Mouse (Mus musculus) embryonic fibroblast, embryonic 13.5 days (primary cell): ENCODE measurements around the gene Dcaf17.

Experiments
- CTCF ChIP-seq: IDR thresholded peaks from 2 replicates; pipeline ENCODE4 v1.5.1; 2011; ENCODE audit warnings: mild to moderate bottlenecking, control low read depth, low read length, moderate library complexity, borderline replicate concordance; ENCODE audit not compliant: insufficient read depth
- POLR2A ChIP-seq: IDR thresholded peaks from 2 replicates; pipeline ENCODE4 v1.6.1; 2011; ENCODE audit warnings: low read depth, mild to moderate bottlenecking, control low read depth, low read length, moderate library complexity

GRCm38 (mm10) chr2:71113489-71114171 is 58.5 kb downstream of the Dcaf17 start:
- TF ChIP-seq CTCF = no peak
- TF ChIP-seq POLR2A = no peak
